Mouse (Mus musculus): ENCODE results near the gene Lrrc8d. TPM values are rescaled to one million over a fixed set of nuclear protein-coding genes. Genes with fewer than 3 reads are reported as not detected.
"Not testable (repeated sequence)": the region's sequence is repeated elsewhere in the genome, so short reads cannot be mapped to it uniquely, and the experiment has no call there.

Lrrc8d gene
- polyA plus RNA-seq, 1 experiment, result 30.2 TPM

DNA sequence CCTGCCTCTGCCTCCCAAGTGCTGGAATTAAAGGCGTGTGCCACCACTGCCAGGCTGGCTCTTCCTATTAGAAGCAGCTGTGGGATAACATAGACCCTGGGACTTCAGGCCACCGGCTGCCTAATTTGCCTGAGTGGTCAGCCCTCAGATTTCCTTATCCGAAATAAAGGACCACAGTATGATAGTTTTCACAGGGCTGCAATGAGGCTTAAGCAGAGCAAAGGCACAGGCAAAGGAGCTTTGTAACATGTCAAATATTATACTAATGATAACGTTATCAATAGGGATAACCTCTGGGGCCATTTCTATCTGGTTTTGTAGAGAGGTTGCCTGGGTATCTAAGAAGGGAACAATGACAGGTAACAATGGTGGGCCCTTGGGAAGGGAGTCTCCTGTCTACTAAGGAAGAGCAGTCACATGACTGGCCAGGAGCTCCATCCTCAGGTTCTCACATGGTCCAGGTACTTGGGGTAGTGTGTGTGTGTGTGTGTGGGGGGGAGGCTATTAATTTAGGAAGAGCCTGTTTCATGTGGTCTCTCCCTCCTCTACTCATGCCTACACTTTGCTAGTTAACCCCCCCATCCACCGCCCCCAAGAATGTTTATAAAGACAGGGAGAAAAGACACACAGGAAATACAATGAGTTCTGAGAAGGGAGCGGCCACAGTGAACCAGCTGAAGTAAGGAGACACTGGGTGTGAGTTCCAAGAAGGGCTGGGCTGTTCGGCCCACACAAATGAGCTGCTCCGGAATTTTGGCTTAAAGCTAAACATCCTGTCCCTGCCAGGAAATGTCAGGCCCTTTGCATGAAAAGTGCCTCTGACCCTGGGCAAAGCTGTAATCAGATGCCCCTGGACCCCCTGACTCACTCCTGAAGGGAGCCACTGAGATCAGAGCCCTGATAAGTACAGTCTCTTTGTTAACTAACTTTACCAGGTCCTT lies 159.3 kb downstream of the Lrrc8d start:
- H3K4me1 ChIP-seq (ENCODE audit: control insufficient read depth, insufficient read depth, low read length), result 0 out of 2 replicates have a peak, but pooled peaks cover 3% of the 10 kb centered on the region
- H3K4me3 ChIP-seq (ENCODE audit: insufficient read depth, low read length), result no peak overlapping the region
- peak overlapping the region; percentile 75 for H3K27ac ChIP-seq (ENCODE audit: insufficient read depth, low read length)
- no peak for TF ChIP-seq POLR2A (IDR thresholded peaks at IDR 0.05; ENCODE audit: low read depth, low read length)
- TF ChIP-seq CTCF (IDR thresholded peaks at IDR 0.05; ENCODE audit: borderline replicate concordance, insufficient read depth, low read length), result no peak

DNA sequence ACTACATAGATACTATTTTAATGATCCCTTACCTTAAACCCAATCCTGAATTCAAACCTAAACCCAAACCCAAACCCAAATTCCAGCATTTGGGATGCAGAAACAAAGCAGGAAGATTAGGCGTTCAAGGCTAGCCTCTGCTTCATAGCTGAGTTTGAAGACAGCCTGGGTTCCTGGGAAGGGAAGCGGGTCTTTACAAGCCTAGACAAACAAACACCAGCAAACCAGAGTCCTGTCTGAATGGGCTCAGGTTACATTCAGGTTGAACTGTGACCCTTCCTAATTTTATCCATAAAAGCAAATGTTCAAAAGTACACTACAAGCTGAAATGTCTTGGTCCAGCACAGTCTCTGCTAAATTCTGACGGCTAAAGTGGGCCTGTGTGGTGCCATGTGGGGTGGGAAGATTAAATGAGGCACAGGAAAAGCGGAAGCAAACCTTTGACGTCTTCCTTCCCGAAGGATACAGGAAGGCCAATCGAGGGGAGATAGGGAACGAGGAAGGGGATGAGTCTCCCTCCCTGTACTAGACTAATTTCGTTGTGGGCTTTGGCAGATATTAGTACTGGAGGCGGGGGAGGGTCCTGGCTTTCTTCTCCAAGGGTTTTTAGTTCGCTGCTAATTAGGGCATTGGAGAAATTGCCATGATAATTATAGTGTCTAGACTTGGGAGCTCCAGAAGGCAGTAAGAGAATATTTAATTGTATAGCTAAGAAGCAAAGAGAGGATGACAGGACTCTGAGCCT lies 160.1 kb downstream of the Lrrc8d start:
- Histone ChIP-seq H3K27ac (ENCODE audit: insufficient read depth, low read length) (peak overlapping the region; percentile 75), H3K4me3 (ENCODE audit: insufficient read depth, low read length) (no peak overlapping the region), H3K4me1 (ENCODE audit: control insufficient read depth, insufficient read depth, low read length) (0 out of 2 replicates have a peak, but pooled peaks cover 3% of the 10 kb centered on the region)
- no peak for TF ChIP-seq CTCF (IDR thresholded peaks at IDR 0.05; ENCODE audit: borderline replicate concordance, insufficient read depth, low read length)
- no peak for TF ChIP-seq POLR2A (IDR thresholded peaks at IDR 0.05; ENCODE audit: low read depth, low read length)

DNA sequence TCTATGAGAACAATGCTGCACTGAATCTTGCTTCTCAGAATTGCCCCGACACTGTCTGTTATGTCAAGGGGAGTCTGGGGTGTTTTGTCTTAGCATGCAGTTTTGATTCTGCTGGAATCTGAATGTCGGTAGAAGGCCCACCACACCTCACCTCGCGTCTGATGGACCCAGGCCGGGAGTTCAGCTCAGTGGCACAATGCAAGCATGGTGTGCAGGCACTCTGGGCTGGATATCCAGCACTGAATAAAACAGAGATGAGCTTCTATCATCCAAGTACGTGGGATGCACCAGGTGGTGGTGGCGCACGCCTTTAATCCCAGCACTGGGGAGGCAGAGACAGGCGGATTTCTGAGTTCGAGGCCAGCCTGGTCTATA lies 160.7 kb downstream of the Lrrc8d start:
- TF ChIP-seq POLR2A (IDR thresholded peaks at IDR 0.05; ENCODE audit: low read depth, low read length) (no peak), CTCF (IDR thresholded peaks at IDR 0.05; ENCODE audit: borderline replicate concordance, insufficient read depth, low read length) (no peak)
- Histone ChIP-seq H3K4me3 (ENCODE audit: insufficient read depth, low read length) (no peak overlapping the region), H3K4me1 (ENCODE audit: control insufficient read depth, insufficient read depth, low read length) (0 out of 2 replicates have a peak, but pooled peaks cover 3% of the 10 kb centered on the region), H3K27ac (ENCODE audit: insufficient read depth, low read length) (no peak overlapping the region)

DNA sequence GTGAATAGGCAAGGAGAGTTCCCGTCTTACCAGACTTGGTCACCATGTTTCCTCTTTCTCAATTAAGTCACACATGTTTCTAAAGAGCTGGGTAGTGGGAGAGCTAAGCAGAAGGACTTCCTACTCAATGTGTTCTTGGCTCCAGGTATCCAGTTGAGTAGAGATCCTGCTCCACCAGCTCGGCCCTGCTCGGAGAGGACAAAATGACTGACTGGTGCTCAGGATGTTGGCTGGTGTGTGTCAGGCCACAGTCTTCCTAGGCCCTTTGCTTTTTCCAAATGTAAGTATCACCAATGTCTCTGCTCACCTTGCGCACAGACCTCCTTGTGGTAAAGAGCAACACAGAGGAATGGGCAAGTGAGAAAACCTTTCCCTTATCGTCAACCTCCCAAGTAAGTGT lies 161.8 kb downstream of the Lrrc8d start:
- H3K4me1 ChIP-seq (ENCODE audit: control insufficient read depth, insufficient read depth, low read length), result 0 out of 2 replicates have a peak, but pooled peaks cover under 1% of the 10 kb centered on the region
- no peak overlapping the region for H3K27ac ChIP-seq (ENCODE audit: insufficient read depth, low read length)
- H3K4me3 ChIP-seq (ENCODE audit: insufficient read depth, low read length), result no peak overlapping the region
- TF ChIP-seq CTCF (IDR thresholded peaks at IDR 0.05; ENCODE audit: borderline replicate concordance, insufficient read depth, low read length), result no peak
- no peak for TF ChIP-seq POLR2A (IDR thresholded peaks at IDR 0.05; ENCODE audit: low read depth, low read length)

DNA sequence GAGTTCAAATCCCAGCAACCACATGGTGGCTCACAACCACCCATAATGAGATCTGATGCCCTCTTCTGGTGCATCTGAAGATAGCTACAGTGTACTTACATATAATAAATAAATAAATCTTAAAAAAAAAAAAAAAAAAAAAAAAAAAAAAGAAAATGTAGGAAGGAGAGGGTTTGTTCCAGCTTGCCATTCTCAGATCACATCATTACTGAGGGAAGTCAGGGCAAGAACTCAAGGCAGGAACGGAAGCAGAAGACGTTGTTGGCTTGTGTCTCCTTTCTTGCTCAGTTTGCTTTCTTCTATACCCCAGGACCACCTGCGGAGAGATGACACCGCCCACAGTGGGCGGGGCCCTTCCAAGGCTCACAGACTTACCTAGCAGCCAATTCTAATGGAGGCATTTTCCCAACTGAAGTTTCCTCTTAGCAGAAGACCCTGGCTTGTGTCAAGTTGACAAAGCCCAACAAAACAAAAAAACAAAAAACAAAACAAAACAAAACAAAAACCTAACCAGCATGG lies 165.4 kb downstream of the Lrrc8d start:
- H3K27ac ChIP-seq (ENCODE audit: insufficient read depth, low read length); H3K4me3 ChIP-seq (ENCODE audit: insufficient read depth, low read length): not testable (repeated sequence)

DNA sequence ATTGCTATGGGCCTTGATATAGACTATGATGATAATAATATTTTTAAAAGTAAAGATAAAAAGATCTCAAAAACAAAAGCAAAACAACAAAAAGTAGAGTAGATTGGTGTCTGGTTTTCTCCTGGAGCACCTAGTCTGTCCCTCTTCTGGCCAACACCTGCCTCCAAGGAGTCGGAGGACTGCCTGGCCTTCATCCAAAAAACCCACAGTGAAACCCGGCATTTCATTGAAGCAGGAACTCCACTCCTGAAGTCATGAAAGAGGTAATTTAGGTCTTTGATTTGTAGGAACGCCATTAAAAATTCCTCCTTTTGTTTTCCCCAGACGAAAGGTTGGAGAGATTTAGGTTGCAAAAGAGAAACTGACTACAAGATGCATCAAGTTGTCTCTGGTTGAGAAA lies 167.7 kb downstream of the Lrrc8d start:
- no peak for TF ChIP-seq POLR2A (IDR thresholded peaks at IDR 0.05; ENCODE audit: low read depth, low read length)
- TF ChIP-seq CTCF (IDR thresholded peaks at IDR 0.05; ENCODE audit: borderline replicate concordance, insufficient read depth, low read length), result no peak
- Histone ChIP-seq H3K27ac (ENCODE audit: insufficient read depth, low read length) (no peak overlapping the region), H3K4me1 (ENCODE audit: control insufficient read depth, insufficient read depth, low read length) (peaks cover 3% of the 10 kb centered on the region; the same call in 1 of the 2 replicates), H3K4me3 (ENCODE audit: insufficient read depth, low read length) (no peak overlapping the region)

More for the DNA sequence above, 165.4 kb downstream of the Lrrc8d start:
- H3K4me1 ChIP-seq (ENCODE audit: control insufficient read depth, insufficient read depth, low read length), result not testable (repeated sequence)

DNA sequence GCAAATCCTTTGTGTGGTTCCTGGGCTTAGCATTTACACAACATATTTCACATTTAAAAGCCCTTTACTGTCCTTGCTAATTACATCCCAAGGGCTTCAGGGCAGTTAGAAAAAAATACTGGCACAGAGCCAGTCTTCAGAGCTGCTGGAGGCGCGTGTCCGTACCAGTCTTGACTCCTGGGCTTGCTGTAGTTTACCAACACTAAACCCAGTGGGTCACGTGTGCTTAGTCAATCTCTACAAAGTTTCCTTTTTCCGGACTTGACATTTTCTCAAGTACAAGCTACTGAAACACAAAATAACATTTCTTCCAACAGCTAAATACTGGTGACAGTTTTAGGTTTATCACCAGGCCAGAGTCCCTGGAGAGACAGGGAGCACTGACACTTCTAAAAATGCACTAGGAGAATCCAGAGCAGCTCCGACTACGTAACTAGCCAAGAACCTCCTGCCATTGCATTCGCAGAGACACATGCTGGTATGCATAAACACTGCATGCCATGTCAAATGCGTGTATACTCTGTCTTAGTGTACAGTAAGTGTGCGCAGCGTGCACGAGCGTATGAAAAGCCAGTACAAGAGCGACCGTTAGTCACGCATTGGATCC lies 168.2 kb downstream of the Lrrc8d start:
- H3K4me1 ChIP-seq (ENCODE audit: control insufficient read depth, insufficient read depth, low read length), result peaks cover 3% of the 10 kb centered on the region; the same call in 1 of the 2 replicates
- H3K27ac ChIP-seq (ENCODE audit: insufficient read depth, low read length), result no peak overlapping the region
- no peak overlapping the region for H3K4me3 ChIP-seq (ENCODE audit: insufficient read depth, low read length)
- TF ChIP-seq CTCF (IDR thresholded peaks at IDR 0.05; ENCODE audit: borderline replicate concordance, insufficient read depth, low read length) (no peak), POLR2A (IDR thresholded peaks at IDR 0.05; ENCODE audit: low read depth, low read length) (no peak)

DNA sequence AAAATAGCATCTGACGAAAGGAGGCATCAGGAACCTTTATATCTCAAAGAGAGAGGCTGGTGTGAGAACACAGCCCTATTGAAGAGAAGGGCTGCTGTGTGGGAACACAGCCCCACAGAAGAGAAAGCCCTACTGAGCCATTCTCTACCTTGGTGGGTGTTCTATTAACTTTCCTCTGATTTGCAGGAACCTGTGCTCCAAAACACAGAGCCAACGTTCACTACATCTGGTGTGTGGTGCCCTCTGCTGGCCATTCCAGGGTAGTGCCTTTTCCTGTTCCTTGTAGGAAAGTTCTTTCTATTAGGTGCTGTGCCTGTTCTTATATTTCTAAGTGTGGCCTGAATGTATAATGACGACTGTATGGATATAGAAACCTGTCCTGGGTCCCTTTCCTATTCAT lies 168.8 kb downstream of the Lrrc8d start:
- no peak for TF ChIP-seq POLR2A (IDR thresholded peaks at IDR 0.05; ENCODE audit: low read depth, low read length)
- peak; percentile 82; the same call in 1 of the 2 replicates for TF ChIP-seq CTCF (IDR thresholded peaks at IDR 0.05; ENCODE audit: borderline replicate concordance, insufficient read depth, low read length)
- H3K27ac ChIP-seq (ENCODE audit: insufficient read depth, low read length), result no peak overlapping the region
- no peak overlapping the region for H3K4me3 ChIP-seq (ENCODE audit: insufficient read depth, low read length)
- H3K4me1 ChIP-seq (ENCODE audit: control insufficient read depth, insufficient read depth, low read length), result peaks cover 3% of the 10 kb centered on the region; the same call in 1 of the 2 replicates

DNA sequence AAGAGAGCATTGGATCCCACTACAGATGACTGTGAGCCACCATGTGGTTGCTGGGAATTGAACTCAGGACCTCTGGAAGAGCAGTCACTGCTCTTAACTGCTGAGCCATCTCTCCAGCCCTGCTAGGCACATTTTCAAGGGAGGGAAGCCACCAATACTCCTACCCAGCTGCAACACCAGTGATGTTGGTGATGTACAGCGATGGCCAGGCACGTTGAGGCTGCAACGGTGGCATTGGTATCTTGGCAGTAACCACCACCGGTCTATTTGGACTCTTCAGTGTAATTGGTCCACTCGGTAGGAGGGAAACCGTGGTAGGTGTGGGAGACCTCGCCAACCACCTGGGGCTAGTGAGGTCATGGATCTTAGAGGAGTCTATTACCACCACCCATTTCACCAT lies 170.0 kb downstream of the Lrrc8d start:
- TF ChIP-seq CTCF (IDR thresholded peaks at IDR 0.05; ENCODE audit: borderline replicate concordance, insufficient read depth, low read length), result no peak
- TF ChIP-seq POLR2A (IDR thresholded peaks at IDR 0.05; ENCODE audit: low read depth, low read length), result no peak
- Histone ChIP-seq H3K4me3 (ENCODE audit: insufficient read depth, low read length) (no peak overlapping the region), H3K27ac (ENCODE audit: insufficient read depth, low read length) (no peak overlapping the region), H3K4me1 (ENCODE audit: control insufficient read depth, insufficient read depth, low read length) (peaks cover 3% of the 10 kb centered on the region; the same call in 1 of the 2 replicates)

Measured in embryonic fibroblast, embryonic 13.5 days (primary cell).